Mouse (Mus musculus) urinary bladder, postnatal 36 days (tissue): ENCODE data around the gene Terb2.

Source experiments
- DNase-seq, 2 experiments: peaks; one replicate each; pipeline ENCODE4 v3.0.0; 2022; ENCODE audit warnings: low spot score in 2 of 2, mixed read lengths in 1 of 2

The Terb2 gene

GRCm38 (mm10) chr2:122186106-122186505, at the start of gene Terb2, which contains the start of gene Patl2:
Terb2 (plus strand) TSS chr2:122186272.
Patl2 (minus strand) TSS chr2:122186189.
- DNase-seq: no peak

GRCm38 (mm10) chr2:122137839-122138465, 48.1 kb upstream of the Terb2 start:
- DNase-seq: no peak

- DNase-seq: no peak
Measured at GRCm38 (mm10) chr2:122140815-122141214, 45.3 kb upstream of the Terb2 start.

GRCm38 (mm10) chr2:122141332-122141967, 44.6 kb upstream of the Terb2 start:
- no peak for DNase-seq

- no peak for DNase-seq
Measured at GRCm38 (mm10) chr2:122143111-122143510, 43.0 kb upstream of the Terb2 start.

- no peak for DNase-seq
Measured at GRCm38 (mm10) chr2:122145756-122146155, 40.3 kb upstream of the Terb2 start.

GRCm38 (mm10) chr2:122146687-122147086, 39.4 kb upstream of the Terb2 start:
- no peak for DNase-seq

- DNase-seq: peak; percentile 94 to 95
Measured at GRCm38 (mm10) chr2:122147508-122148241, 38.4 kb upstream of the Terb2 start, which contains the start of gene B2m. B2m (plus strand) TSS chr2:122147686.

- DNase-seq: peak; percentile 26 to 57
Measured at GRCm38 (mm10) chr2:122148242-122148917, 37.7 kb upstream of the Terb2 start.

GRCm38 (mm10) chr2:122149316-122149715, 36.8 kb upstream of the Terb2 start:
- no peak for DNase-seq

- DNase-seq: no peak
Measured at GRCm38 (mm10) chr2:122149716-122150115, 36.4 kb upstream of the Terb2 start.

GRCm38 (mm10) chr2:122151221-122151620, 34.9 kb upstream of the Terb2 start:
- no peak for DNase-seq

GRCm38 (mm10) chr2:122152850-122153249, 33.2 kb upstream of the Terb2 start:
- DNase-seq: no peak

- no peak for DNase-seq
Measured at GRCm38 (mm10) chr2:122153681-122154365, 32.2 kb upstream of the Terb2 start.

GRCm38 (mm10) chr2:122154479-122154878, 31.6 kb upstream of the Terb2 start:
- DNase-seq: no peak

- no peak for DNase-seq
Measured at GRCm38 (mm10) chr2:122155292-122155691, 30.8 kb upstream of the Terb2 start.

GRCm38 (mm10) chr2:122156051-122156700, 29.9 kb upstream of the Terb2 start:
- no peak for DNase-seq

GRCm38 (mm10) chr2:122157561-122157960, 28.5 kb upstream of the Terb2 start:
- DNase-seq: no peak

GRCm38 (mm10) chr2:122158362-122158802, 27.7 kb upstream of the Terb2 start:
- DNase-seq: no peak

- DNase-seq: no peak
Measured at GRCm38 (mm10) chr2:122159667-122160066, 26.4 kb upstream of the Terb2 start.

- peak; percentile 79 to 83 for DNase-seq
Measured at GRCm38 (mm10) chr2:122160680-122161079, 25.4 kb upstream of the Terb2 start, which contains the start of gene Trim69. Trim69 (plus strand) TSS chr2:122160700.
